Mouse (Mus musculus): ENCODE measurements around the gene Psors1c2.
A peak's percentile ranks its signal among the peaks of the same experiment; 100 is the strongest.

DNA sequence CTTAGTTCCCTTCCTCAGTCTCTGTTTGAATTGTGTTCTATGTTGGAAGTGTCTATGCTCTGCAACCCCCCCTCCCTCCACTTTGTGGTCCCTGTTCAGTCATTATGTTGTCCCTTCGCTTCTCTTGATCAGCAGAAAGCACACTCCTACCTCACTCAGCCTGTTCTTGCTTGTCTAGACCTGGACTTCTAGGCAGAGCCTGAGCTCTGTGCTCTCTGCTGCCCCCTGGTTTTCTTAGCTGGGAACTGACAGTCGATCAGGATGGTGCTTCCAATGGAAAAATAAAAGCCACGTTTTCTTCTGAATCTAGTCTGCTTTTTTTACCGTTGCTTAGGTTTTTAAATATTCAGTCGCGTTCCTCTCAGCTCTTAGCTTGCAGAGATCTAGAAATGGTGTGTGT, 1.3 kb downstream of the Psors1c2 start:
- TF ChIP-seq MYOG (IDR thresholded peaks at IDR 0.05; ENCODE audit: control insufficient read depth, extremely low read depth, insufficient read length) (no peak), MAX (IDR thresholded peaks at IDR 0.05) (no peak), CTCF (IDR thresholded peaks at IDR 0.05; ENCODE audit: control insufficient read depth, insufficient read depth, insufficient read length) (peak; percentile 66)
